Mouse (Mus musculus) cerebellum, adult 2 months (tissue): ENCODE results near the gene Dctd.

ENCODE experiments used
- CTCF ChIP-seq: fragments of 200-500 bp; IDR thresholded peaks from 2 replicates; pipeline ENCODE4 v1.5.1; 2011; ENCODE audit warnings: low read depth, mild to moderate bottlenecking, control low read depth, low read length, moderate library complexity, borderline replicate concordance; ENCODE audit not compliant: insufficient read depth
- POLR2A ChIP-seq: fragments of 200-500 bp; IDR thresholded peaks from 2 replicates; pipeline ENCODE4 v1.6.1; 2011; ENCODE audit warnings: low read length, control low read depth, borderline replicate concordance; ENCODE audit not compliant: insufficient read depth

DNA sequence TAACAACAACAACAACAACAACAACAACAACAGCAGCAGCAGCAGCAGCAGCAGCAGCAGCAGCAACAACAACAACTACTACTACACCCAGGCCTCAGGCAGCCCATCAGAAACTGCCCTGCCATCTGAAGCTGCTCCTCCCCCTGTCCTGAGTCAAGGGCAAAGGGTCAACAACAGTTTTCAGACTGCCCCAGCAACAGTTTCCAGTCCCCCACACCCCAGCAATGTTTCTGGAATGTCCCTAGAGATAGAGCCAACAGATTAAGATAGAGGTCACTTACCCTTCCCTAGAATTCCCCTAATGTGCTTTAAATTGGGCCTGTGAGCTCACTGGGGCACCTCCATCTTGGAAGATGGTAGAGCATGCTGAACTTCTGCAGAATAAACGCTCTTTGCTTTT lies 79.0 kb downstream of the Dctd start:
- TF ChIP-seq POLR2A = no peak
- TF ChIP-seq CTCF = no peak
